Mouse (Mus musculus): ENCODE measurements around the gene Med1. TPM values are rescaled to one million over a fixed set of nuclear protein-coding genes. Genes with fewer than 3 reads are reported as not detected.
A peak's percentile ranks its signal among the peaks of the same experiment; 100 is the strongest.

The Med1 gene
- polyA plus RNA-seq, 1 experiment: not detected

DNA sequence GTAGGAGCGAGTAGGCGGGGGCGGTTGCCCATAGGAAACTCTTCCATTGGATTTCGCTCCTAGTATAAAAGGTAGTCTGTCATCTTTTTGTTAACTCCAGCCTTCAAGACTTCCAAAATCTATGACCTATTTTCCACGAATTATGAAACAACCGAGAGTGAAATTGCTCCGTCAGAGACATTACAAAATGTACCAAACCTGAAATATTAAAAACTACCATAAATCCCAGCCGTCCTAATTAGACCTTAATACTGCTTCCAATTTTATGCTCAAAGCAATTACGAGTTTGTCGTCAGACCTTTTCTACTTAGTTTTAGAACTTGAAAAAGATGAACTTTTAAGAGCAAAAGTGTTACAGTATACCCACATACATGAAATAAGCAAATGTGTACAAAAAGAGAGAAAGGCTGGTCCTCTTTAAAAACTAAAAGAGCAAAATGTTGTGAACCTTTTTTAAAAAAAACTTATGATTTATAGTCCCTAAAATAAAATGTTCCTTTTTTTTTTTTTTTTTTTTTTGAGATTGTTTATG, 42.4 kb downstream of the Med1 start:
- Histone ChIP-seq H3K27ac (ENCODE audit: insufficient read depth, low read depth, low read length) (no peak overlapping the region), H3K4me3 (ENCODE audit: insufficient read depth, low read depth, low read length) (no peak overlapping the region), H3K4me1 (ENCODE audit: control insufficient read depth, insufficient read depth, low read length) (peaks cover 13% of the 10 kb centered on the region)
- WGBS: 4% methylated on average over 10 of the region's 10 CpGs
- TF ChIP-seq POLR2A (IDR thresholded peaks at IDR 0.05; ENCODE audit: insufficient read depth, low read depth, low read length) (no peak), CTCF (IDR thresholded peaks at IDR 0.05; ENCODE audit: insufficient read depth, low read depth, low read length) (no peak)

GRCm38 (mm10) chr11:98149786-98150624, 43.1 kb downstream of the Med1 start, which contains the start of gene Fbxl20:
Gene Fbxl20 (minus strand): TSS chr11:98150403.
- Histone ChIP-seq H3K27ac (ENCODE audit: insufficient read depth, low read depth, low read length) (peak within 1 kb of the TSS; percentile 95), H3K4me1 (ENCODE audit: control insufficient read depth, insufficient read depth, low read length) (peaks cover 13% of the 10 kb centered on the region), H3K4me3 (ENCODE audit: insufficient read depth, low read depth, low read length) (peak within 1 kb of the TSS; percentile 85)
- TF ChIP-seq POLR2A (IDR thresholded peaks at IDR 0.05; ENCODE audit: insufficient read depth, low read depth, low read length): no peak; the same call in 1 of the 2 replicates
- TF ChIP-seq CTCF (IDR thresholded peaks at IDR 0.05; ENCODE audit: insufficient read depth, low read depth, low read length): no peak
- WGBS: under 1% methylated on average over 62 of the region's 65 CpGs

GRCm38 (mm10) chr11:98149304-98149750, 43.8 kb downstream of the Med1 start:
- peak overlapping the region; percentile 32; the same call in 1 of the 2 replicates for H3K27ac ChIP-seq (ENCODE audit: insufficient read depth, low read depth, low read length)
- under 1% methylated on average over 56 of the region's 57 CpGs for WGBS
- TF ChIP-seq POLR2A (IDR thresholded peaks at IDR 0.05; ENCODE audit: insufficient read depth, low read depth, low read length): peak; percentile 72
- no peak for TF ChIP-seq CTCF (IDR thresholded peaks at IDR 0.05; ENCODE audit: insufficient read depth, low read depth, low read length)
- H3K4me1 ChIP-seq (ENCODE audit: control insufficient read depth, insufficient read depth, low read length): peaks cover 13% of the 10 kb centered on the region
- peak overlapping the region; percentile 85 for H3K4me3 ChIP-seq (ENCODE audit: insufficient read depth, low read depth, low read length)

DNA sequence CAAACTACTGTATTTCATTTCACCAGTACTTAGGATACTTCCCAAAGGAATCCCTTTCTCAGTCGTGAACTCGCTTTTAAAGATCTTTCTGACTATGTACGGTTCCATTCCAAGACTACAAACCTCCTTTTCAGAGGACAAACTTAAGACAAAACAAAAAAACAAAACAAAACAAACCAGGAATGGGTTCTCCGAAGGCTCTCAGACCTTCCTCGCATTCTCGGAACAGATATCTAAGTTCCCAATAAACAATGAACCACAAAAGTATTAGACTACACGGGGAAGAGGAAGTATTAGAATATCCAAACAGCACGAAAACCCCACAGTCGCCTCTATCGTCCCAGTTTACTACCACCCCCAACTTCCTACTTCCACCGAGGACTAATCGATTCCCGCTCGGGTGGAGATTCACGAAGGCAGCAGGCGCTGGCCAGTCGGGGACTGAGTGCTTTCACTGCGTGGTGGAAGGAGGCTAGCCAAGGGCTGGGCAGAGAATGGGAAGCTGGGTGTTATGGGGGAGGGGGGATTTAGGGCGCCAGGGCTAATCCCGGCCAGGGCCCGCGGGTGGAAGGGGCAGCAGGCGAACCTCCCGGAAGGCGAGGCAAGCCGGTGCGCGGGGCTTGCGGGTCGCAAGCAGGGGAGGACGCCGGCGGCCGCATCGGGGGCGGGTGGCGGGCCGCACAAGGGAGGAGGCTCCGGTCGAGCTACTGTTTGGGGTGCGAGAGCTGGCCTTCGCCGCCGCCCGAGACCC, 44.4 kb downstream of the Med1 start:
- H3K4me1 ChIP-seq (ENCODE audit: control insufficient read depth, insufficient read depth, low read length): peaks cover 13% of the 10 kb centered on the region
- 1% methylated on average over 45 of the region's 45 CpGs for WGBS
- TF ChIP-seq CTCF (IDR thresholded peaks at IDR 0.05; ENCODE audit: insufficient read depth, low read depth, low read length) (no peak), POLR2A (IDR thresholded peaks at IDR 0.05; ENCODE audit: insufficient read depth, low read depth, low read length) (no peak)
- H3K27ac ChIP-seq (ENCODE audit: insufficient read depth, low read depth, low read length): 0 out of 2 replicates have a peak overlapping the region, but pooled peaks have one; percentile 32
- H3K4me3 ChIP-seq (ENCODE audit: insufficient read depth, low read depth, low read length): peak overlapping the region; percentile 85

GRCm38 (mm10) chr11:98145856-98146255, 47.2 kb downstream of the Med1 start:
- WGBS: 62% methylated on average over 7 of the region's 7 CpGs
- H3K4me1 ChIP-seq (ENCODE audit: control insufficient read depth, insufficient read depth, low read length): peaks cover 13% of the 10 kb centered on the region
- no peak for TF ChIP-seq CTCF (IDR thresholded peaks at IDR 0.05; ENCODE audit: insufficient read depth, low read depth, low read length)
- TF ChIP-seq POLR2A (IDR thresholded peaks at IDR 0.05; ENCODE audit: insufficient read depth, low read depth, low read length): no peak
- no peak overlapping the region for H3K27ac ChIP-seq (ENCODE audit: insufficient read depth, low read depth, low read length)
- H3K4me3 ChIP-seq (ENCODE audit: insufficient read depth, low read depth, low read length): no peak overlapping the region

DNA sequence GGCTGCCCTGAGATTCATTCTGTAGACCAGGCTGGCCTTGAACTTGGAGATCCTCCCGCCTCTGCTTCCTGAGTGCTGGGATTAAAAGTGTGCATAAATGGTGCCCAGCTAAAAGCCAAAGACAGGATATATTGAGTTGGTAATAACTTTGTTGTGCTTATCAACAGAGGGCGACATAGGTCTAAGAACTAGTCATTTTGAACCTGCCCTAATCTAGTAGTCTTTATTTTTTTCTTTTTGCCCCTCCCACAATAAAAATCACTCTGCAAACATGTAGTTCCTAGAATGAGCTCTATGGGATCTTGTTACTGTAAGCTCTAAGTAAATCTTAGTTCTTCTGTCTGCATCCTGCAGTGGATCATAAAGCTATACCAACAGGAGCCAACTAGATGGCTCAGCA, 50.5 kb downstream of the Med1 start:
- no peak overlapping the region for H3K4me3 ChIP-seq (ENCODE audit: insufficient read depth, low read depth, low read length)
- 93% methylated on average over 2 of the region's 2 CpGs for WGBS
- peaks cover 20% of the 10 kb centered on the region for H3K4me1 ChIP-seq (ENCODE audit: control insufficient read depth, insufficient read depth, low read length)
- TF ChIP-seq POLR2A (IDR thresholded peaks at IDR 0.05; ENCODE audit: insufficient read depth, low read depth, low read length): no peak
- no peak for TF ChIP-seq CTCF (IDR thresholded peaks at IDR 0.05; ENCODE audit: insufficient read depth, low read depth, low read length)
- H3K27ac ChIP-seq (ENCODE audit: insufficient read depth, low read depth, low read length): no peak overlapping the region

GRCm38 (mm10) chr11:98138894-98139293, 54.2 kb downstream of the Med1 start:
- no peak overlapping the region for H3K4me3 ChIP-seq (ENCODE audit: insufficient read depth, low read depth, low read length)
- H3K27ac ChIP-seq (ENCODE audit: insufficient read depth, low read depth, low read length): no peak overlapping the region
- no peak for TF ChIP-seq POLR2A (IDR thresholded peaks at IDR 0.05; ENCODE audit: insufficient read depth, low read depth, low read length)
- no peak for TF ChIP-seq CTCF (IDR thresholded peaks at IDR 0.05; ENCODE audit: insufficient read depth, low read depth, low read length)
- 67% methylated on average over 7 of the region's 7 CpGs for WGBS
- peaks cover 9% of the 10 kb centered on the region; the same call in 1 of the 2 replicates for H3K4me1 ChIP-seq (ENCODE audit: control insufficient read depth, insufficient read depth, low read length)

GRCm38 (mm10) chr11:98137836-98138235, 55.3 kb downstream of the Med1 start:
- 90% methylated on average over 11 of the region's 11 CpGs for WGBS
- peaks cover 9% of the 10 kb centered on the region; the same call in 1 of the 2 replicates for H3K4me1 ChIP-seq (ENCODE audit: control insufficient read depth, insufficient read depth, low read length)
- TF ChIP-seq CTCF (IDR thresholded peaks at IDR 0.05; ENCODE audit: insufficient read depth, low read depth, low read length): no peak
- TF ChIP-seq POLR2A (IDR thresholded peaks at IDR 0.05; ENCODE audit: insufficient read depth, low read depth, low read length): no peak
- no peak overlapping the region for H3K4me3 ChIP-seq (ENCODE audit: insufficient read depth, low read depth, low read length)
- no peak overlapping the region for H3K27ac ChIP-seq (ENCODE audit: insufficient read depth, low read depth, low read length)
